Mouse (Mus musculus) cortical plate, adult 2 months (tissue): ENCODE data around the gene Galnt2.

Source experiments
- CTCF ChIP-seq: fragments of 200-500 bp; IDR thresholded peaks from 2 replicates; pipeline ENCODE4 v1.5.1; 2011; ENCODE audit warnings: mild to moderate bottlenecking, control low read depth, low read length; ENCODE audit not compliant: insufficient read depth; ENCODE audit errors: extremely low read depth
- POLR2A ChIP-seq: fragments of 200-500 bp; IDR thresholded peaks from 2 replicates; pipeline ENCODE4 v1.6.1; 2011; ENCODE audit warnings: mild to moderate bottlenecking, low read length, control low read depth; ENCODE audit not compliant: insufficient read depth; ENCODE audit errors: extremely low read depth

DNA sequence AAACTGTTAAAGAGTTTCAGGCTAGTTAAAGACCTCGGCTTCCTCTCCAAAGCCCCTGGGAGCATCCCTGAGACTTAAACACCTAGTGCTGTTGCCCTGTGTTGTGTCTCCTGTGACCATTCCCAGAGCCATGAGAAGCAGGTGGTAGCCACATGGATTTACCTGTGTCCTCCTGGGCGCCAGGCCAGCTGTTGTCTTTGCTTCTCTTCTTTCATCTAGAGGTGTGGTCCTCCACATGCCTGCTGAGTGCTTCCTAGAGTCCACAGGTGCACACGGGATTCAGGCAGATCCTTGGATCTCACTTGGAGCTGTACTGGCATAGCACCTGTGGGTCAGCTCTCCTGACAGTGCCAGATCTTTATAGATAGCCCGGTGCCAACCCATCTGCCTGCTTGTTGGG is 36.0 kb downstream of the Galnt2 start:
- TF ChIP-seq CTCF: no peak
- TF ChIP-seq POLR2A: no peak
